Mouse (Mus musculus): ENCODE measurements at regions not wholly inside any gene's neighbourhood (a gene's known extent, or its start where the extent isn't known, plus 50 kb on each side); places are given as distances from the start of the nearest gene placed in this dataset.
A peak's percentile ranks its signal among the peaks of the same experiment; 100 is the strongest.

GRCm38 (mm10) chr14:33691690-33692089 is 102.7 kb downstream of the Ptpn20 start:
- H3K4me1 ChIP-seq (ENCODE audit: control insufficient read depth, insufficient read depth, low read length) = peaks cover 4% of the 10 kb centered on the region; the same call in 1 of the 2 replicates
- no peak overlapping the region for H3K4me3 ChIP-seq (ENCODE audit: insufficient read depth, low read depth, low read length)
- peak; percentile 94 for DNase-seq
- no peaks in the 10 kb centered on the region for H3K27me3 ChIP-seq (replicated peaks; ENCODE audit: control insufficient read depth, insufficient read depth, low read length)
- no peak for TF ChIP-seq POLR2A (IDR thresholded peaks at IDR 0.05; ENCODE audit: low read depth, low read length)
- no peak; the same call in 1 of the 2 replicates for TF ChIP-seq CTCF (conservative IDR thresholded peaks at IDR 0.05; ENCODE audit: insufficient read depth, insufficient read length, low read depth, low read length)
- 17% methylated on average over 2 of the region's 2 CpGs for WGBS
- no peaks in the 10 kb centered on the region for H3K36me3 ChIP-seq (ENCODE audit: control insufficient read depth, insufficient read depth, low read length)
- H3K27ac ChIP-seq (ENCODE audit: insufficient read depth, low read depth, low read length) = no peak overlapping the region

GRCm38 (mm10) chr14:33694224-33694623 is 105.2 kb downstream of the Ptpn20 start:
- H3K36me3 ChIP-seq (ENCODE audit: control insufficient read depth, insufficient read depth, low read length) = no peaks in the 10 kb centered on the region
- no peaks in the 10 kb centered on the region; the same call in 1 of the 2 replicates for H3K4me1 ChIP-seq (ENCODE audit: control insufficient read depth, insufficient read depth, low read length)
- TF ChIP-seq CTCF (conservative IDR thresholded peaks at IDR 0.05; ENCODE audit: insufficient read depth, insufficient read length, low read depth, low read length) = no peak
- TF ChIP-seq POLR2A (IDR thresholded peaks at IDR 0.05; ENCODE audit: low read depth, low read length) = no peak
- 74% methylated on average over 2 of the region's 2 CpGs for WGBS
- no peak for DNase-seq
- H3K27me3 ChIP-seq (replicated peaks; ENCODE audit: control insufficient read depth, insufficient read depth, low read length) = no peaks in the 10 kb centered on the region
- H3K4me3 ChIP-seq (ENCODE audit: insufficient read depth, low read depth, low read length) = no peak overlapping the region
- no peak overlapping the region for H3K27ac ChIP-seq (ENCODE audit: insufficient read depth, low read depth, low read length)

GRCm38 (mm10) chr14:33695362-33695982 is 106.5 kb downstream of the Ptpn20 start:
- no peaks in the 10 kb centered on the region for H3K36me3 ChIP-seq (ENCODE audit: control insufficient read depth, insufficient read depth, low read length)
- peak; percentile 73 for DNase-seq
- no peak overlapping the region for H3K4me3 ChIP-seq (ENCODE audit: insufficient read depth, low read depth, low read length)
- 16% methylated on average over 8 of the region's 8 CpGs for WGBS
- H3K4me1 ChIP-seq (ENCODE audit: control insufficient read depth, insufficient read depth, low read length) = no peaks in the 10 kb centered on the region; the same call in 1 of the 2 replicates
- TF ChIP-seq CTCF (conservative IDR thresholded peaks at IDR 0.05; ENCODE audit: insufficient read depth, insufficient read length, low read depth, low read length) = peak; percentile 86
- TF ChIP-seq POLR2A (IDR thresholded peaks at IDR 0.05; ENCODE audit: low read depth, low read length) = no peak
- H3K27me3 ChIP-seq (replicated peaks; ENCODE audit: control insufficient read depth, insufficient read depth, low read length) = no peaks in the 10 kb centered on the region
- H3K27ac ChIP-seq (ENCODE audit: insufficient read depth, low read depth, low read length) = no peak overlapping the region

- 67% methylated on average over 3 of the region's 3 CpGs for WGBS
- peak overlapping the region; percentile 39; the same call in 1 of the 2 replicates for H3K27ac ChIP-seq (ENCODE audit: insufficient read depth, low read depth, low read length)
- peak; percentile 52 for DNase-seq
- no peaks in the 10 kb centered on the region for H3K36me3 ChIP-seq (ENCODE audit: control insufficient read depth, insufficient read depth, low read length)
- H3K4me3 ChIP-seq (ENCODE audit: insufficient read depth, low read depth, low read length) = no peak overlapping the region
- no peaks in the 10 kb centered on the region for H3K27me3 ChIP-seq (replicated peaks; ENCODE audit: control insufficient read depth, insufficient read depth, low read length)
- no peak for TF ChIP-seq POLR2A (IDR thresholded peaks at IDR 0.05; ENCODE audit: low read depth, low read length)
- TF ChIP-seq CTCF (conservative IDR thresholded peaks at IDR 0.05; ENCODE audit: insufficient read depth, insufficient read length, low read depth, low read length) = no peak
- H3K4me1 ChIP-seq (ENCODE audit: control insufficient read depth, insufficient read depth, low read length) = no peaks in the 10 kb centered on the region; the same call in 1 of the 2 replicates
Observed at GRCm38 (mm10) chr14:33696817-33697216, 107.8 kb downstream of the Ptpn20 start.

- H3K36me3 ChIP-seq (ENCODE audit: control insufficient read depth, insufficient read depth, low read length) = no peaks in the 10 kb centered on the region
- WGBS = 72% methylated on average over 13 of the region's 13 CpGs
- no peak for TF ChIP-seq CTCF (conservative IDR thresholded peaks at IDR 0.05; ENCODE audit: insufficient read depth, insufficient read length, low read depth, low read length)
- no peak for TF ChIP-seq POLR2A (IDR thresholded peaks at IDR 0.05; ENCODE audit: low read depth, low read length)
Observed at GRCm38 (mm10) chr14:33699777-33700438, 110.9 kb downstream of the Ptpn20 start.

GRCm38 (mm10) chr14:33707661-33708297 is 118.8 kb downstream of the Ptpn20 start:
- Histone ChIP-seq H3K4me1 (ENCODE audit: control insufficient read depth, insufficient read depth, low read length) (no peaks in the 10 kb centered on the region), H3K4me3 (ENCODE audit: insufficient read depth, low read depth, low read length) (no peak overlapping the region), H3K27me3 (replicated peaks; ENCODE audit: control insufficient read depth, insufficient read depth, low read length) (no peaks in the 10 kb centered on the region), H3K36me3 (ENCODE audit: control insufficient read depth, insufficient read depth, low read length) (no peaks in the 10 kb centered on the region), H3K27ac (ENCODE audit: insufficient read depth, low read depth, low read length) (no peak overlapping the region)
- no peak for DNase-seq
- 58% methylated on average over 6 of the region's 6 CpGs for WGBS
- no peak for TF ChIP-seq POLR2A (IDR thresholded peaks at IDR 0.05; ENCODE audit: low read depth, low read length)
- TF ChIP-seq CTCF (conservative IDR thresholded peaks at IDR 0.05; ENCODE audit: insufficient read depth, insufficient read length, low read depth, low read length) = no peak

More at GRCm38 (mm10) chr14:33699777-33700438, 110.9 kb downstream of the Ptpn20 start:
- H3K27ac ChIP-seq (ENCODE audit: insufficient read depth, low read depth, low read length) = no peak overlapping the region; the same call in 1 of the 2 replicates
- peak; percentile 21 for DNase-seq
- H3K4me3 ChIP-seq (ENCODE audit: insufficient read depth, low read depth, low read length) = no peak overlapping the region
- H3K27me3 ChIP-seq (replicated peaks; ENCODE audit: control insufficient read depth, insufficient read depth, low read length) = no peaks in the 10 kb centered on the region
- no peaks in the 10 kb centered on the region; the same call in 1 of the 2 replicates for H3K4me1 ChIP-seq (ENCODE audit: control insufficient read depth, insufficient read depth, low read length)

GRCm38 (mm10) chr14:33708298-33708665 is 119.3 kb downstream of the Ptpn20 start:
- no peak for DNase-seq
- H3K36me3 ChIP-seq (ENCODE audit: control insufficient read depth, insufficient read depth, low read length) = no peaks in the 10 kb centered on the region
- no peak overlapping the region for H3K4me3 ChIP-seq (ENCODE audit: insufficient read depth, low read depth, low read length)
- WGBS = 90% methylated on average over 4 of the region's 4 CpGs
- no peaks in the 10 kb centered on the region for H3K4me1 ChIP-seq (ENCODE audit: control insufficient read depth, insufficient read depth, low read length)
- TF ChIP-seq POLR2A (IDR thresholded peaks at IDR 0.05; ENCODE audit: low read depth, low read length) = no peak
- no peak for TF ChIP-seq CTCF (conservative IDR thresholded peaks at IDR 0.05; ENCODE audit: insufficient read depth, insufficient read length, low read depth, low read length)
- no peaks in the 10 kb centered on the region for H3K27me3 ChIP-seq (replicated peaks; ENCODE audit: control insufficient read depth, insufficient read depth, low read length)
- H3K27ac ChIP-seq (ENCODE audit: insufficient read depth, low read depth, low read length) = no peak overlapping the region

Measured in kidney, adult 2 months (tissue).